In the genomic region with DNA sequence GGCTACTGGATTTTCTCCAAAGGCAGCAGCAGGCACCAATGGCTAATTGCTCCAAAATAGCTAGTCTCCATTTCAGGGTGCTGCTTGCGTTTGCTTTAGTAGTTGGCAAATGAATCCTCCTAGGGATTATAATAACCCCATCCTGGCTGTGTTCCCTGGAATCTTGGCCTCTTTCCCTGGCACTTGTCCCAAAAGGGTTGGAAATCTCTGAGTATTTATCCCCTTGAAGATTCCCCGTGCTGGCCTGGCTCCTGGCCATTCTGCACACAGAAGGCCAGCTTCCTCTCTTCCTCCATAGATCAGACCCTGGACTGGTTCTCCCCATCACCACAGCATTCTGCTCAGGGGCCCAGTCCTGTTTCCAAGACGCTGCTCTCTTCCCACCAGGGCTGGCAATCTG, we compare ENCODE assay signal across 8 mouse cellular contexts.
DNase-seq lines count a peak whose midpoint lies in the region; ATAC-seq and TF ChIP-seq lines count a peak whose summit lies in the region.

No protein-coding gene starts in this region.

- no peaks in the 10 kb centered on the region for H3K36me3 ChIP-seq in intestine, embryonic 14.5 days (ENCODE audit: control insufficient read depth, insufficient read depth, low read length)
- no peaks in the 10 kb centered on the region for H3K36me3 ChIP-seq in intestine, postnatal 0 days (ENCODE audit: control insufficient read depth, insufficient read depth)
- no peaks in the 10 kb centered on the region for H3K36me3 ChIP-seq in kidney, postnatal 0 days (ENCODE audit: insufficient read depth, low read length)
- no peaks in the 10 kb centered on the region for H3K36me3 ChIP-seq in limb, embryonic 14.5 days (ENCODE audit: control insufficient read depth, insufficient read depth, low read length)

- no peak overlapping the region for H3K27ac ChIP-seq in intestine, embryonic 14.5 days (ENCODE audit: low read depth)
- no peak overlapping the region for H3K27ac ChIP-seq in intestine, postnatal 0 days (ENCODE audit: low read depth, low read length)
- H3K27ac ChIP-seq in cerebellum, adult 2 months (ENCODE audit: insufficient read depth, low read length), result no peak overlapping the region
- H3K27ac ChIP-seq in kidney, postnatal 0 days, result no peak overlapping the region
- no peak overlapping the region for H3K27ac ChIP-seq in limb, embryonic 14.5 days (replicated peaks; ENCODE audit: low read depth, low read length)

- no peaks in the 10 kb centered on the region for H3K27me3 ChIP-seq in intestine, embryonic 14.5 days (replicated peaks; ENCODE audit: control insufficient read depth, insufficient read depth, low read length)
- no peaks in the 10 kb centered on the region for H3K27me3 ChIP-seq in intestine, postnatal 0 days (replicated peaks; ENCODE audit: control insufficient read depth, insufficient read depth, low read length)
- H3K27me3 ChIP-seq in cerebellum, adult 2 months (ENCODE audit: control insufficient read depth, insufficient read depth, low read length), result no peaks in the 10 kb centered on the region
- H3K27me3 ChIP-seq in kidney, postnatal 0 days (ENCODE audit: insufficient read depth, low read length), result no peaks in the 10 kb centered on the region
- no peaks in the 10 kb centered on the region for H3K27me3 ChIP-seq in limb, embryonic 14.5 days (ENCODE audit: control insufficient read depth, insufficient read depth, low read length)

- WGBS in intestine, embryonic 14.5 days, result 21% methylated on average over 3 of the region's 3 CpGs
- 37% methylated on average over 3 of the region's 3 CpGs for WGBS in intestine, postnatal 0 days
- WGBS in cerebellum, adult 2 months, result 1% methylated on average over 3 of the region's 3 CpGs
- WGBS in kidney, postnatal 0 days, result 34% methylated on average over 3 of the region's 3 CpGs
- 24% methylated on average over 3 of the region's 3 CpGs for WGBS in limb, embryonic 14.5 days

- no peak for TF ChIP-seq CTCF in intestine, postnatal 0 days (IDR thresholded peaks at IDR 0.05; ENCODE audit: low read depth)
- TF ChIP-seq CTCF in cerebellum, adult 2 months (IDR thresholded peaks at IDR 0.05; ENCODE audit: borderline replicate concordance, insufficient read depth, low read depth, low read length), result no peak
- no peak for TF ChIP-seq CTCF in kidney, postnatal 0 days (IDR thresholded peaks at IDR 0.05; ENCODE audit: low read depth)

- peak; percentile 53 for ATAC-seq in intestine, embryonic 14.5 days (replicated peaks; ENCODE audit: low FRiP score, low TSS enrichment, low read depth)
- no peak for ATAC-seq in intestine, postnatal 0 days
- ATAC-seq in kidney, postnatal 0 days (replicated peaks; ENCODE audit: low FRiP score, low read depth), result no peak
- ATAC-seq in limb, embryonic 14.5 days (ENCODE audit: low FRiP score, low read depth), result peak; percentile 78
- ATAC-seq in activated CD4-positive, CD25-positive, alpha-beta regulatory T cell, adult 4 months, result no peak

- no peak overlapping the region for H3K4me3 ChIP-seq in intestine, embryonic 14.5 days (ENCODE audit: low read depth, low read length)
- H3K4me3 ChIP-seq in intestine, postnatal 0 days (ENCODE audit: low read depth, low read length), result no peak overlapping the region
- no peak overlapping the region for H3K4me3 ChIP-seq in cerebellum, adult 2 months (replicated peaks; ENCODE audit: insufficient read depth, low read depth, low read length)
- no peak overlapping the region for H3K4me3 ChIP-seq in kidney, postnatal 0 days (replicated peaks; ENCODE audit: low read depth, low read length)
- H3K4me3 ChIP-seq in limb, embryonic 14.5 days (replicated peaks; ENCODE audit: low read length), result no peak overlapping the region

- H3K4me1 ChIP-seq in intestine, embryonic 14.5 days (replicated peaks; ENCODE audit: control insufficient read depth, insufficient read depth, low read length), result peaks cover 4% of the 10 kb centered on the region; the same call in 1 of the 2 replicates
- H3K4me1 ChIP-seq in intestine, postnatal 0 days (replicated peaks; ENCODE audit: control insufficient read depth, insufficient read depth, low read length), result no peaks in the 10 kb centered on the region
- H3K4me1 ChIP-seq in cerebellum, adult 2 months (ENCODE audit: control insufficient read depth, insufficient read depth, low read length), result peaks cover 27% of the 10 kb centered on the region
- no peaks in the 10 kb centered on the region for H3K4me1 ChIP-seq in kidney, postnatal 0 days (replicated peaks; ENCODE audit: insufficient read depth, low read length)
- peaks cover 9% of the 10 kb centered on the region for H3K4me1 ChIP-seq in limb, embryonic 14.5 days (ENCODE audit: control insufficient read depth, insufficient read depth, low read length)

- H3K9me3 ChIP-seq in intestine, embryonic 14.5 days (ENCODE audit: control insufficient read depth, low read length), result no peaks in the 10 kb centered on the region
- H3K9me3 ChIP-seq in intestine, postnatal 0 days (ENCODE audit: control insufficient read depth), result no peaks in the 10 kb centered on the region
- no peaks in the 10 kb centered on the region for H3K9me3 ChIP-seq in kidney, postnatal 0 days (replicated peaks; ENCODE audit: low read length)
- no peaks in the 10 kb centered on the region for H3K9me3 ChIP-seq in limb, embryonic 14.5 days (ENCODE audit: control insufficient read depth, low read length)

- DNase-seq in intestine, embryonic 14.5 days (ENCODE audit: low spot score), result peak; percentile 88
- peak; percentile 84 to 88 for DNase-seq in cerebellum, adult 2 months
- peak; percentile 68 for DNase-seq in gastrocnemius, postnatal 10 days
- peak; percentile 49 for DNase-seq in kidney, postnatal 0 days (ENCODE audit: low spot score)
- DNase-seq in limb, embryonic 14.5 days (ENCODE audit: low spot score), result peak; percentile 84
- peak; percentile 94 for DNase-seq in right cerebral cortex, postnatal 10 days (ENCODE audit: low spot score in 2 of 2)

- no peak overlapping the region for H3K4me2 ChIP-seq in intestine, embryonic 14.5 days (ENCODE audit: low read length)
- H3K4me2 ChIP-seq in intestine, postnatal 0 days (replicated peaks; ENCODE audit: low read depth), result no peak overlapping the region
- H3K4me2 ChIP-seq in kidney, postnatal 0 days (ENCODE audit: low read length), result no peak overlapping the region
- no peak overlapping the region for H3K4me2 ChIP-seq in limb, embryonic 14.5 days (replicated peaks; ENCODE audit: low read depth, low read length, severe bottlenecking)

- H3K9ac ChIP-seq in intestine, embryonic 14.5 days (ENCODE audit: low read length), result no peak overlapping the region
- no peak overlapping the region for H3K9ac ChIP-seq in intestine, postnatal 0 days (ENCODE audit: low read depth, low read length)
- H3K9ac ChIP-seq in kidney, postnatal 0 days (ENCODE audit: low read depth, low read length), result no peak overlapping the region
- H3K9ac ChIP-seq in limb, embryonic 14.5 days (ENCODE audit: low read depth, low read length, severe bottlenecking), result no peak overlapping the region

- no peak for TF ChIP-seq POLR2A in cerebellum, adult 2 months (IDR thresholded peaks at IDR 0.05; ENCODE audit: borderline replicate concordance, insufficient read depth, low read length)
- TF ChIP-seq POLR2A in limb, embryonic 14.5 days (IDR thresholded peaks at IDR 0.05; ENCODE audit: borderline replicate concordance, extremely low read depth, insufficient read depth, insufficient read length), result no peak

Comparison
In these comparisons a context has a peak if more than half of its experiments do, and no peak if none do; other contexts are left out.
1. ATAC-seq: peak in intestine, embryonic 14.5 days (single experiment) and limb, embryonic 14.5 days (single experiment); none in intestine, postnatal 0 days (single experiment), kidney, postnatal 0 days (single experiment) and activated CD4-positive, CD25-positive, alpha-beta regulatory T cell, adult 4 months (single experiment).
2. Peak in every context shown above with its lines, with median percentiles within 50 percentile points of each other: DNase-seq.